Mouse (Mus musculus): ENCODE data around the gene Gucd1.
"Not testable (repeated sequence)": the region's sequence is repeated elsewhere in the genome, so short reads cannot be mapped to it uniquely, and the experiment has no call there.

Gucd1 gene

DNA sequence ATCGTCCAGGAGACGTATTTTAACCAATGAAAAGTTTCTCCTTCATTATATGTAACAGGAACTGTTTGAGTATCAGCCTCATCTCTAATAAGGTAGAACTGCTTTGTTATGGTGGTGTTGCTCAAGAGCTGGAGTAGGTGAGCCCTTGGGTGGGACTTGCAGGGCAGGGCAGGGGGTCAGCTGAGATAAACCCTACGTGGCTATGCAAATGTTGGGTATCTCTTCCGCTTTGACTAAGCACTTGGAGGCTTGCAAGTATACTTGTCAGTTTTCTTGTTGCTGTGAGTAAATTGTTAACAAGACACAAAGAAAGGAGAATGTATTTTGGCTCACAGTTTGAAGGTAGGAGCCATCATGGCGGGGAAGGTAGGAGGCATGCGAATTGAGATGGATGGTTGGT lies 87.1 kb downstream of the Gucd1 start:
- DNase-seq (ENCODE audit: low spot score) = no peak

DNA sequence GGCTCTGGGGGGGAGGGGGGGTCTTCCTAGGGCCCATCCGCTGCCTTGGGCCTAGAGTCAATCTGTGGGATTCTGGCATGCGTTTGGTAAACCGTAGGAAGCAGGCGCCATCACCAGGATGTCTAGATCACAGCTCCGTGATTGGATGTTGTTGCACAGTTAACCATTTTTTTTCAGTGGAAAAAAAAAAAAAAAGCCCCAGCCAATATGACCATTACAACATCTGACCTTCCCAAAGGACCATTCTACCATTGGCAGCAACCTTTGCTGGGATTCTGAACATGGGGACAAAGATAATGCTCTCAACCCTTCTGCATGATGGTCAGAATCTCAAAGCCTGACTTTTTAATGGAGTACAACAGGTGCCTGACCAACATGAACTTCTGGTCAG lies 87.6 kb downstream of the Gucd1 start:
- no peak for DNase-seq (ENCODE audit: low spot score)

GRCm38 (mm10) chr10:75429522-75430146 lies 88.1 kb downstream of the Gucd1 start:
- no peak for DNase-seq (ENCODE audit: low spot score)

- DNase-seq (ENCODE audit: low spot score) = no peak
These were observed 88.8 kb downstream of the Gucd1 start for GRCm38 (mm10) chr10:75429004-75429380.

- DNase-seq (ENCODE audit: low spot score) = no peak
These were observed 89.4 kb downstream of the Gucd1 start for GRCm38 (mm10) chr10:75428049-75429003.

DNA sequence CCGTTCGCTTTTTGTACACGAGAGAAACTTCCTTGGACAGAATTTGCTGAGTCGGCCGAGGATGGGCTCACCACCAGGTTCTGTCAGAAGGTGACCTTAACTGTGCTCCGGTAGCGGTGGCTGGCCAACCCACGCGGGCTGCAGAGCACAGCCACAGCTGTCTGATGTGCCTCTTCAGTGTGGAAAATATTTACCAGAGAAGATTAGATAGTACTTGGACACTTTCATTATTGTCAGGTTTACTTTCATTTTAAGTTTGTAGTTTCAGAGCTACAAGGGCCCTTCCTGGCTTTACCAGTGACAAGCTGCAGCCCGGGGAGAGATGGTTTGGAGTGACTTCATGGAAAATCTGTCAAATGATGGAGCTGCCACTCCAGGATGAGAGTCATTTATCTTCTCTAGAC lies 93.3 kb downstream of the Gucd1 start:
- no peak for DNase-seq (ENCODE audit: low spot score)

DNA sequence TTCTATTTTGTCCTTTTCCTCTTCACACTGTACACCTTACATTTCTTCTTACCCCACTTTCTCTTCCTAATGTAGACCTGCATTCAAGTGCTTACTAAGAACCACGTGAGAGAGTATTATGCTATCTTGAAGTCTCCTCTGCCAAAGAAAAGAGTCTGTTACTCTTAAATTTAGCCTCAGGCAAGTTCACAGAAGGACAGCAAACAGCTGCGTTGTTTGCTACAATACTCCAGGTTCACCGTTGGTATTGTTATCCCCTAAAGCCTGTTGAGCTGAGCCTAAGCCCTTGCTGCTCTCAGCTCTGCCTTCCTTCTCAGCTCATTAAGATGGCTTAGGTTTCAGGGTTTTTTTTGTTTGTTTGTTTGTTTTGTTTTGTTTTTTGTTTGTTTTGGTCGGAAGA lies 99.0 kb downstream of the Gucd1 start:
- DNase-seq (ENCODE audit: low spot score) = no peak

DNA sequence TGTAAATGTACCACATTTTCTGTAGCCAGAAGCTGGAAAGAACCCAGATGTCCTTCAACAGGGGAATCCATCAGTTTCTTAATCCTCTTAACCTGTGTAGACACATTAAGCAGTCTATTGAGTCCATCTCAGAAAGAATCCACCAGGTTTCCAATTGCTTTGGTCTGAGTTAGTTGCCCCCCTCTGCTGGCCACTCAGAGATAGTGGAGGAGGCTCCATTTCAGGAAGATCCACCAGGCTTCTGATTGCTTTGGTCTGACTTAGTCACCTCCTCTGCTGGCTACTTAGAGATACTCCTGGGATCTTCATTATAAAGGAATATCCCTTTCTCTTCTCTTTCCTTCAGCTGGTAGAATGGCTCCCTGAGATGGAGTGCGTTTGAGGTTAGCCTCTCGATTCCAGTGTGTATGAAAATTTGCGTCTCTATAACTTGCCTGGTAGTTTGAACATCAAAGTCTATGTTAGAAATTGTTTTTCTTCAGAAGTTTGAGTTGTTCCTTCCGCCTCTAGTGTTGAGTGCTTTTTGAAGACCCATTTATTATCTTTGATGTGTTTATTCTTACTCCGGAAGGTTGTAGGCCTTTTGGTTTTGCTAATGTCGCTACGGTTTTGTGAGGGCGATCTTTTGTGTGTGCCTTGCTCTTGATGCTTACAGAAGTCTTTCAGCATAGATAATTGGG lies 100.3 kb downstream of the Gucd1 start:
- no peak for DNase-seq (ENCODE audit: low spot score)

DNA sequence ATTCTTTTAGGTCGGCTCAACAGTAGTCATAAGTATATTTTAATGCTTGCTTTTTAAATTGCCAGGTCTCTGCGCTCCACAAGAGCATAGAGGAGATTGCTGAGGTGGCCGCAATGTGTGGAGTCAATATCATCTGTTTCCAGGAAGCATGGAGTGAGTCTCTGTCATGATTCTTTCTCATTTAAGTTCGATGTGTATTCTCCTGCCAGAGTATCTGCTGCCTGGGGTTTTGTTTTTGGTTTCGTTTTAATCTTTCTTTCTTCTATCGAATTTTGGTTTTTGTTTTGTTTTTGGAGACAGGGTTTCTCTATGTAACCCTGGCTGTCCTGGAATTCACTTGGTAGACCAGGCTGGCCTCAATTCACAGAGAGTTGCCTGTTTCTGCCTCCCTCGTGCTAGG lies 102.8 kb downstream of the Gucd1 start:
- no peak for DNase-seq (ENCODE audit: low spot score)

DNA sequence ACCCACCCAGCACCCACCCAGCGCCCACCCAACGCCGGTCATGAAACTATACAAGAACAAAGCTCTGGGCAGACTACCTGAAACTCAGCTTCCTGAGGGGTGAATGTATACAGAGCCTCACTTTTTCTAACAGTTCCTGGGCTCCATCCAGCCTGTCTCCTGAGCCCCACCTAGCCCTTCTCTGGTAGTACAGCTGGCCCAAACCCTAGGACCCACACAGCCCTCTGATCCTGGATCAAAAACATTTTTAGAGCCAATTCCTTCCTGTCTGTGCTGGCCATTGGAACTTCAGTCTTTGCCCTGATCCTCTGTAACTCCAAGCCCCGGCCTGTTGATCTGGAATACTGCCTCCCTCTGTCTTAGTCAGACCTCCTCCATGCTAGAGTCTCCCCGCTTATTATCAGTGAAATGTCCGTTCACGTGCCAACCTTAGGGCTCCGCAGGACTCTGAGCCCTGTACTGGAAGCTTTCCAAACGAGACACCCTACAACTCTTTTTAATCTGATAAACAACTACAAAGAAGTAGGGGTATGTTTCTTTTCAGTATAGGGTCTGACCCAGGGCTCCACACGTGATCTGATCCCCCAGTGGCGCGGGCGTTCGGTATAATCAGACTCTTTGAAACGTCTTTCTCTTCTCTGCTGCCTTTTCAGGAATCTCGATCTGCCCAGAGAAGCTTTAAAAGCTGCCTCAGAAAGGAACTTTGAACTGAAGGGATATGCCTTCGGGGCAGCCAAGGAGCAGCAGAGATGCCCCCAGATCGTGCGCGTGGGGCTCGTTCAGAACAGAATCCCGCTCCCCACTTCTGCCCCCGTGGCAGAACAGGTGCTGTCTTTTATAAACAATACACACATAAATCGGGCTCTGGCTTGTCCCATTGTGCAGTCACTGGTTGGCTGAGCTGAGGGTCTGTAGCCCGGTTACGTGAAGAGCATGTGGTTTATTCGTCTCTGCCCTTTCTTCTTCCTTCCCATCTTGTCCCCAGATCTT lies 105.4 kb downstream of the Gucd1 start:
- no peak for DNase-seq (ENCODE audit: low spot score)

DNA sequence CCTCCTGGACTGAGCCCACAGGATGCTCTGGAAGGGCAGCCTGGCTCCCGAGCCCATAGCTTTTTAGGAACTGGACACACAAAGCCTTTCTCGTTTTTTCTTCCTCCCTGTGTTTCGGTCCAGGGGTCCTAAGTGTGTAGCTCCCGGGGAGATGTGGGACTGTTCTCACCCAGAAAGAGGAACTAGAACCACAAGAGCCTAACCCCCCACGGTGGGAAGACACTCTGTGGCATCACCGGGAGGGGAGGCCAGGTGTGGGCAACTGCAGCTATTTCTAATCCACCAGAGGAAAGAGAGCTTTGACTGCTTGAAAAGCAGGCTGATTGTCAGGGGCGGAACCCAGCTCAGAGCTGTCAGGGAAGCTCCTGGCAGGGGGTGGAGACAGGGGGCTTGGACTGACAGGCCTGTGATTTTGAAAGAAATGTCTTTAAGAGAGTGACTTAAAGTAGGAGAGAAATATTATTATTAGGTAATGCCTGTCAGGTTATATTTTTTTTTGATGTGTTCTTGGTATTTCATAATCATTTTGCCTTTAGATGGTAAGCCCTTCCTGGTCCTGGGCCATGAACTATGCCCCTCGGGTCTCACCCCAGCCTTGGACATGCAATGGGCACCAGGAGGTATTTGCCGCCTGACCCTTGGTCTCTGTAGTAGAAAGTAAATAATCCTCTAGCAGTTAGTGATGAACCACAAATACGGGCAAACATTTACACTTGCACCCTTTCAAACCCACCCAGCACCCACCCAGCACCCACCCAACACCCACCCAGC lies 106.2 kb downstream of the Gucd1 start:
- not testable (repeated sequence) for DNase-seq (ENCODE audit: low spot score)

GRCm38 (mm10) chr10:75407741-75408140 lies 110.0 kb downstream of the Gucd1 start:
- no peak for DNase-seq (ENCODE audit: low spot score)

GRCm38 (mm10) chr10:75406755-75407154 lies 111.0 kb downstream of the Gucd1 start:
- peak; percentile 18 for DNase-seq (ENCODE audit: low spot score)

GRCm38 (mm10) chr10:75405916-75406315 lies 111.9 kb downstream of the Gucd1 start:
- no peak for DNase-seq (ENCODE audit: low spot score)

GRCm38 (mm10) chr10:75400958-75401357 lies 116.8 kb downstream of the Gucd1 start, which contains the start of gene Upb1:
TSS of gene Upb1 (plus strand) at chr10:75401115.
- DNase-seq (ENCODE audit: low spot score) = no peak

- no peak for DNase-seq (ENCODE audit: low spot score)
These were observed 120.8 kb downstream of the Gucd1 start for GRCm38 (mm10) chr10:75396966-75397365.

DNA sequence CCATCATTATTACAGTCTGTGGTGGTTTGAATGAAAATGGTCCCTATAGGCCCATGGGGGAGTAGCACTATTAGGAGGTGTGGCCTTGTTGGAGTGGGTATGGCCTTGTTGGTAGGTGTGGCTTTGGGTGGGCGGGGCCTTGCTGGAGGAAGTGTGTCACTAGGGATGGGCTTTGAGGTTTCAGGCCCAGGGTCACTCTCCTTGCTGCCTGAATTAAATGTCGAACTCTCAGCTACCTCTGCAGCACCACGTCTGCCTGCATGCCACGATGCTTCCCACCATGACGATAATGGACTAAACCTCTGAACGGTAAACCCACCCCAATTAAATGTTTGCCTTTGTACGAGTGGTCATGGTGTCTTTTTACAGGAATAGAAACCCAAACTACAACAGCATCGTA lies 123.0 kb downstream of the Gucd1 start:
- no peak for DNase-seq (ENCODE audit: low spot score)

DNA sequence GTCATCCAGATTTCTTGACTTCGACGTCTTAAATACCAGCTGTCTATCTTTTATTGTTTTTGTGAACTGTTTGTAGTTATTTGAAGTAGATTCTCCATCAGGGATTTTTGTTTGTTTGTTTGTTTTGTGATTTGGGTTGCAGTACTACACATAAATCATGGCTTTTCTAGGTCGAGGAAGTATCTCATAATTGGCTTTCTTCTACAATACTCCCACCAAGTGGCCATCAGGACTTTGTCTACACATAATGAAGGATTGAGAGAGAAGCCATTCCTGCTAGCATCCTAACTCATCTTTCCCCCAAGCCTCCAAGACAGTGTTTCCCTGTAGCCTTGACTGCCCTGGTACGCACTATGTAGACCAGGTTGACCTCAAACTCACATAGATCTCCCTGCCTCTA lies 126.9 kb downstream of the Gucd1 start:
- no peak for DNase-seq (ENCODE audit: low spot score)

DNA sequence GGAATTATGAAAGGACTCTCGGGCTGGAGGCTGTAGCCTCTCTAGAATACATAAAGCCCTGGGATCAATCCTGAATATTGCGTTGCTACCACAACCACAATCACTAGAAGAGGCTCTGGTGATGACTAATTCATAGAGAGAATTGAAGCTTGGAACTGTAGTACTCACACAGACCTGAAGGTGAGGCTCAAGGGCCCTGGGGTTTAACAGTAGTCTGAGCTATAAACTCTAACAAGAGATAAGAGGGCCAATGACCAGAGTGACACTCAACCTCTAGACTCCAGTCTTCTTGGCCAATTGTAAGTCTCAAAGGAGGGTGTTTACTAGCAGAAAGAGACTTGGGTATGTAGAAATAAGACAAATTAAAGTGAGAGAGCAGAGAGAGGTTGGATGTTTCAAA lies 127.6 kb downstream of the Gucd1 start:
- no peak for DNase-seq (ENCODE audit: low spot score)

GRCm38 (mm10) chr10:75378688-75379087 lies 139.1 kb downstream of the Gucd1 start:
- no peak for DNase-seq (ENCODE audit: low spot score)
